Comparison of ENCODE assay signal across 8 mouse cellular contexts in the genomic region with DNA sequence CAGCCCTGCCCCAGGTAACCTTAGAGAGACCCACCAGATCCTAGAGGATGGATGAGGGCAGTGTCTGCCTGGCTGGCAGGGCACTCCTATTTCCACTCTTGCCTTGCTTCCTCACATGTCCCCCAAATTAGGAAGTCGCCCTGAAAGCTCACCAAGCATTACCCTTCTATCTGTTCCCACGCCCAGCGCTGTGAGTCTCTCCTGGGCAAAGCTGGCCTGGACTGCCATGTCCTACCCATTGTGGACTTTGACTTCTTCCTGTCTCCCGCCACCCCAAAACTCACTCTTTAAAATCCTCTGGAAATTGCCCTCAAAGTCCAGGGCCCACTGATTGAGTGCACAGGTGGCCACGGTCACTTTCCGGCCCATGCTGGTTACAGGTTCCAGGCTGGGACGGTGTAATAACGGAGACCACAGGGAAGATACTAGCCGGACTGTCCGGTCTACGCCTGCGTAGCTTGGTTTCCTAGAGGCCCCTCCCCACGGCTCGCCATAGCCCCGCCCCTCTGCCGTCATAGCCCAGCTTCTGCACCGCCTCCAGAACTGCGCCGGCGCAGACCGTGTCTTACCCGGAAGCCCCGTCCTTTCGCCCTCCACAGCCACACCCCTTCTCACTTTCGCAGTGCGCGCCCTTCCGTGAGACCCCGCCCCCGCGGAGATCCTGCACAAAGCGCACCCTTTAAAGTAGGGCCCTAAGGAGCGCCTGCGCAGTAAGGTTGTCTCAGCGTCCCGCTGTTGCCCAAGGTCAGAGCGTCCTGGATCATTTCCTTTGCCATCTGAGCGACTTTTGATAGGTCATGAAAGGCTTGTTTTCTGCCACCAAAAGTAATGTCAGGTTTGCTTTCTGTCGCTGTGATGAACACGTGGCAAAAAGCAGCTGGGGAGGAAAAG. TPM values are rescaled to one million over a fixed set of nuclear protein-coding genes. Genes with fewer than 3 reads are reported as not detected.
DNase-seq lines count a peak whose midpoint lies in the region; ATAC-seq and TF ChIP-seq lines count a peak whose summit lies in the region.

TSS of gene Nadsyn1 (minus strand) at position 475 of the 891 bp plus-strand sequence.
TSS of gene Dhcr7 (plus strand) at position 771 of the 891 bp plus-strand sequence.

- ATAC-seq in hematopoietic stem cell, adult 5-6 weeks (replicated peaks in 1 of 2; ENCODE audit: insufficient read depth in 1 of 2, low FRiP score in 2 of 2, low TSS enrichment in 1 of 2, low read depth in 1 of 2, poor library complexity in 2 of 2, severe bottlenecking in 2 of 2): peak; percentile 99
- ATAC-seq in lung, embryonic 16.5 days (ENCODE audit: low read depth): peak; percentile 99

- peak within 1 kb of the TSS; percentile 96 for H3K27ac ChIP-seq in MEL (ENCODE audit: control insufficient read depth, low read depth, low read length)
- H3K27ac ChIP-seq in cerebellum, adult 2 months (ENCODE audit: insufficient read depth, low read length): peak within 1 kb of the TSS; percentile 48; the same call in 1 of the 2 replicates
- peak within 1 kb of the TSS; percentile 68 for H3K27ac ChIP-seq in lung, embryonic 16.5 days (ENCODE audit: low read length)

- H3K36me3 ChIP-seq in MEL (ENCODE audit: control insufficient read depth in 1 of 2, insufficient read depth in 2 of 2, low read length in 2 of 2): peaks cover 0 to 4% of the 10 kb centered on the region in 2 experiments; a peak in 2 of 4 replicates
- H3K36me3 ChIP-seq in lung, embryonic 16.5 days (ENCODE audit: control insufficient read depth, insufficient read depth, low read length): peaks cover 6% of the 10 kb centered on the region

- no peak for TF ChIP-seq RAD21 in MEL (IDR thresholded peaks at IDR 0.05; ENCODE audit: low read depth, low read length)

- H3K9me3 ChIP-seq in MEL (replicated peaks; ENCODE audit: insufficient read depth, low read length): no peaks in the 10 kb centered on the region
- H3K9me3 ChIP-seq in lung, embryonic 16.5 days (ENCODE audit: control insufficient read depth, low read length): no peaks in the 10 kb centered on the region

- peaks cover 4% of the 10 kb centered on the region for H3K79me2 ChIP-seq in MEL (ENCODE audit: control insufficient read depth, insufficient read depth, low read length, poor library complexity)

- no peak; a peak in 1 of 4 replicates for TF ChIP-seq EP300 in MEL (IDR thresholded peaks at IDR 0.05; ENCODE audit: low read depth in 1 of 2, low read length in 2 of 2)

- peak; percentile 49 to 94 for TF ChIP-seq POLR2A in MEL (IDR thresholded peaks at IDR 0.05; ENCODE audit: control insufficient read depth in 1 of 2, insufficient read depth in 1 of 2, low read depth in 1 of 2, low read length in 2 of 2, poor library complexity in 1 of 2)
- peak; percentile 85; the same call in 1 of the 2 replicates for TF ChIP-seq POLR2A in cerebellum, adult 2 months (IDR thresholded peaks at IDR 0.05; ENCODE audit: borderline replicate concordance, insufficient read depth, low read length)

- H3K9ac ChIP-seq in MEL (ENCODE audit: control insufficient read depth, low read depth, low read length, poor library complexity, severe bottlenecking): peak within 1 kb of the TSS; percentile 97
- peak within 1 kb of the TSS; percentile 86 for H3K9ac ChIP-seq in lung, embryonic 16.5 days (ENCODE audit: low read length)

- peak within 1 kb of the TSS; percentile 87 to 91 for H3K4me3 ChIP-seq in MEL (ENCODE audit: control insufficient read depth in 1 of 2, insufficient read depth in 1 of 2, low read depth in 2 of 2, low read length in 2 of 2)
- peak within 1 kb of the TSS; percentile 85 for H3K4me3 ChIP-seq in cerebellum, adult 2 months (replicated peaks; ENCODE audit: insufficient read depth, low read depth, low read length)
- H3K4me3 ChIP-seq in lung, embryonic 16.5 days (ENCODE audit: low read length): peak within 1 kb of the TSS; percentile 82

- WGBS in cerebellum, adult 2 months: under 1% methylated on average over 40 of the region's 40 CpGs
- under 1% methylated on average over 40 of the region's 40 CpGs for WGBS in lung, embryonic 16.5 days

- H3K4me1 ChIP-seq in MEL (ENCODE audit: control insufficient read depth in 1 of 2, insufficient read depth in 2 of 2, low read length in 2 of 2): peaks cover 0 to 11% of the 10 kb centered on the region in 2 experiments; a peak in 2 of 4 replicates
- peaks cover 7% of the 10 kb centered on the region; the same call in 1 of the 2 replicates for H3K4me1 ChIP-seq in cerebellum, adult 2 months (ENCODE audit: control insufficient read depth, insufficient read depth, low read length)
- peaks cover 9% of the 10 kb centered on the region for H3K4me1 ChIP-seq in lung, embryonic 16.5 days (replicated peaks; ENCODE audit: control insufficient read depth, insufficient read depth, low read length)

- DNase-seq in MEL (ENCODE audit: low read depth, low spot score): peak; percentile 98
- DNase-seq in cerebellum, adult 2 months: peak; percentile 99
- DNase-seq in forelimb bud, embryonic 11.5 days (ENCODE audit: low read depth, low spot score): peak; percentile 98
- peak; percentile 95 for DNase-seq in layer of hippocampus, adult 9-10 months (ENCODE audit: low spot score)
- DNase-seq in ovary, postnatal 10 days (ENCODE audit: low spot score): peak; percentile 93
- DNase-seq in thymus, postnatal 10 days (ENCODE audit: low spot score in 2 of 2): peak; percentile 99

- H3K27me3 ChIP-seq in MEL (ENCODE audit: control insufficient read depth in 1 of 2, insufficient read depth in 2 of 2, low read length in 2 of 2): no peaks in the 10 kb centered on the region
- no peaks in the 10 kb centered on the region for H3K27me3 ChIP-seq in cerebellum, adult 2 months (ENCODE audit: control insufficient read depth, insufficient read depth, low read length)
- H3K27me3 ChIP-seq in lung, embryonic 16.5 days (ENCODE audit: control insufficient read depth, insufficient read depth, low read depth, low read length): no peaks in the 10 kb centered on the region

- H3K4me2 ChIP-seq in lung, embryonic 16.5 days (ENCODE audit: low read depth, low read length): peak within 1 kb of the TSS; percentile 64

- no peak for TF ChIP-seq CTCF in MEL (IDR thresholded peaks at IDR 0.05 in 2 of 3, conservative IDR thresholded peaks at IDR 0.05 in 1 of 3; ENCODE audit: control insufficient read depth in 1 of 3, insufficient read depth in 1 of 3, low read depth in 2 of 3, low read length in 3 of 3, poor library complexity in 1 of 3, severe bottlenecking in 1 of 3)
- TF ChIP-seq CTCF in cerebellum, adult 2 months (IDR thresholded peaks at IDR 0.05; ENCODE audit: borderline replicate concordance, insufficient read depth, low read depth, low read length): no peak

TF ChIP-seq in MEL, 35 proteins besides CTCF, POLR2A, EP300 and RAD21 (continues in another document):
- TF ChIP-seq TAL1 (IDR thresholded peaks at IDR 0.05; ENCODE audit: low read length) (no peak), TBP (IDR thresholded peaks at IDR 0.05; ENCODE audit: low read depth, low read length) (peak; percentile 71), SIN3A (IDR thresholded peaks at IDR 0.05; ENCODE audit: low read length) (peak; percentile 77), MAX (IDR thresholded peaks at IDR 0.05; ENCODE audit: low read length) (peak; percentile 86), HCFC1 (IDR thresholded peaks at IDR 0.05; ENCODE audit: low read depth, low read length) (peak; percentile 80), UBTF (IDR thresholded peaks at IDR 0.05; ENCODE audit: borderline replicate concordance, insufficient read depth, low read depth, low read length) (no peak), E2F4 (IDR thresholded peaks at IDR 0.05; ENCODE audit: borderline replicate concordance, low read depth, low read length) (no peak), USF2 (IDR thresholded peaks at IDR 0.05; ENCODE audit: borderline replicate concordance in 1 of 2, insufficient read depth in 1 of 2, low read depth in 1 of 2, low read length in 2 of 2) (no peak), KAT2A (conservative IDR thresholded peaks at IDR 0.05; ENCODE audit: low read depth, low read length) (no peak; the same call in 1 of the 2 replicates), GATA1 (IDR thresholded peaks at IDR 0.05; ENCODE audit: low read depth, low read length) (no peak), ZMIZ1 (IDR thresholded peaks at IDR 0.05; ENCODE audit: low read depth, low read length) (peak; percentile 74), TCF12 (IDR thresholded peaks at IDR 0.05; ENCODE audit: low read depth, low read length) (peak; percentile 44; the same call in 1 of the 2 replicates), ELF1 (IDR thresholded peaks at IDR 0.05; ENCODE audit: low read depth, low read length) (peak; percentile 100), MYC (IDR thresholded peaks at IDR 0.05; ENCODE audit: low read depth, low read length) (peak; percentile 87), NELFE (IDR thresholded peaks at IDR 0.05; ENCODE audit: low read depth, low read length) (peak; percentile 89), NRF1 (IDR thresholded peaks at IDR 0.05; ENCODE audit: insufficient read depth, low read depth, low read length, poor library complexity, severe bottlenecking) (peak; percentile 88), MAZ (IDR thresholded peaks at IDR 0.05; ENCODE audit: low read depth, low read length) (peak; percentile 17; the same call in 1 of the 2 replicates), RCOR1 (IDR thresholded peaks at IDR 0.05; ENCODE audit: low read depth, low read length) (no peak), USF1 (IDR thresholded peaks at IDR 0.05; ENCODE audit: low read depth, low read length) (peak; percentile 53), ETS1 (IDR thresholded peaks at IDR 0.05; ENCODE audit: low read depth, low read length) (peak; percentile 23; the same call in 1 of the 2 replicates), MXI1 (IDR thresholded peaks at IDR 0.05; ENCODE audit: low read depth, low read length) (0 out of 2 replicates have a peak, but pooled peaks have one; percentile 66), POLR2AphosphoS2 (IDR thresholded peaks at IDR 0.05; ENCODE audit: low read length) (peak; percentile 91)

RNA-seq across cellular contexts. Expression of gene Nadsyn1, which starts in this region (rescaled TPM):
- 7.4 and 7.9 TPM in 2 replicates for total RNA-seq in MEL (2012; rRNA removed)
- 1 to 10 TPM in 1 of 2 experiments, not detected in 1; 10.0 TPM for polyA plus RNA-seq in MEL (2012; ENCODE audit: insufficient read depth in 1 of 2, insufficient read length in 2 of 2, low read depth in 1 of 2, low replicate concordance in 2 of 2, missing spikeins in 1 of 2)
- polyA plus RNA-seq in cerebellum, adult 2 months (2012; rRNA removed): 10.8 and 12.5 TPM in 2 replicates
- 8.1 and 8.9 TPM in 2 replicates for total RNA-seq in hematopoietic stem cell, adult 5-6 weeks (2017)
- polyA plus RNA-seq in lung, embryonic 16.5 days (2015; fragmentation: Nextera tagmentation; extraction: Ambion mirVana): 7.7 and 8.9 TPM in 2 replicates

RNA-seq across cellular contexts. Expression of gene Dhcr7, which starts in this region (rescaled TPM):
- 12.7 and 12.8 TPM in 2 replicates for total RNA-seq in MEL (2012; rRNA removed)
- 10 to 100 TPM in 1 of 2 experiments, not detected in 1; 40.7 TPM for polyA plus RNA-seq in MEL (2012; ENCODE audit: insufficient read depth in 1 of 2, insufficient read length in 2 of 2, low read depth in 1 of 2, low replicate concordance in 2 of 2, missing spikeins in 1 of 2)
- polyA plus RNA-seq in cerebellum, adult 2 months (2012; rRNA removed): 70.7 and 79.2 TPM in 2 replicates
- 10.4 and 13.5 TPM in 2 replicates for total RNA-seq in hematopoietic stem cell, adult 5-6 weeks (2017)
- 24.3 and 27.3 TPM in 2 replicates for polyA plus RNA-seq in lung, embryonic 16.5 days (2015; fragmentation: Nextera tagmentation; extraction: Ambion mirVana)

Comparison
In these comparisons a context has a peak if more than half of its experiments do, and no peak if none do; other contexts are left out.
1. Peak in every context shown above with its lines: DNase-seq, ATAC-seq, H3K4me3 ChIP-seq and H3K27ac ChIP-seq.